Mouse (Mus musculus) liver, adult 2 months (tissue): ENCODE data around the gene Olfr1394. TPM values are rescaled to one million over a fixed set of nuclear protein-coding genes. Genes with fewer than 3 reads are reported as not detected.

ENCODE experiments used
- DNase-seq: peaks from one replicate; pipeline ENCODE4 v3.0.0-alpha.2; 2011; ENCODE audit warnings: low read depth, low spot score; ENCODE audit errors: extremely low read depth
- H3K27ac ChIP-seq: fragments of 200-500 bp; replicated peaks from 2 replicates; pipeline ENCODE4 v1.5.1; 2012; ENCODE audit warnings: low read depth, mild to moderate bottlenecking, control low read depth, inconsistent platforms, low read length; ENCODE audit not compliant: insufficient read depth
- H3K27me3 ChIP-seq: fragments of 200-500 bp; 2 replicates; pipeline ENCODE4 v1.6.1; 2012; ENCODE audit warnings: mild to moderate bottlenecking, moderate library complexity, low read length, inconsistent platforms; ENCODE audit not compliant: control insufficient read depth, insufficient read depth
- H3K36me3 ChIP-seq: fragments of 200-500 bp; 2 replicates; pipeline ENCODE4 v1.6.1; 2012; ENCODE audit warnings: low read length, inconsistent platforms; ENCODE audit not compliant: control insufficient read depth, insufficient read depth
- H3K4me1 ChIP-seq: fragments of 200-500 bp; 2 replicates; pipeline ENCODE4 v1.6.1; 2011; ENCODE audit warnings: low read length; ENCODE audit not compliant: control insufficient read depth, insufficient read depth
- H3K4me3 ChIP-seq: fragments of 200-500 bp; 2 replicates; pipeline ENCODE4 v1.5.1; 2011; ENCODE audit warnings: low read depth, mild to moderate bottlenecking, control low read depth, low read length, moderate library complexity; ENCODE audit not compliant: insufficient read depth
- H3K79me2 ChIP-seq: fragments of 200-500 bp; 2 replicates; pipeline ENCODE4 v1.6.1; 2012; ENCODE audit warnings: inconsistent platforms, mild to moderate bottlenecking, low read length, moderate library complexity; ENCODE audit not compliant: control insufficient read depth, insufficient read depth
- H3K9ac ChIP-seq: fragments of 200-500 bp; 2 replicates; pipeline ENCODE4 v1.6.1; 2012; ENCODE audit warnings: low read depth, mild to moderate bottlenecking, control low read depth, inconsistent platforms, low read length
- CTCF ChIP-seq: fragments of 200-500 bp; IDR thresholded peaks from 2 replicates; pipeline ENCODE4 v1.5.1; 2011; ENCODE audit warnings: low read depth, low read length, control low read depth
- POLR2A ChIP-seq: fragments of 200-500 bp; IDR thresholded peaks from 2 replicates; pipeline ENCODE4 v1.6.1; 2011; ENCODE audit warnings: low read length, control low read depth; ENCODE audit not compliant: insufficient read depth; ENCODE audit errors: extremely low read depth
- WGBS: fragments of 180-500 bp; shearing (Covaris S2); methylation state at CpG from one replicate; pipeline ENCODE4 v1.1.7; 2018; 5-methylcytosine and 5-hydroxymethylcytosine counted together
- polyA plus RNA-seq: library from polyadenylated mRNA; depleted of rRNA; stranded (reverse); fragments of >200 nt; gene quantifications from 2 replicates; pipeline ENCODE4 v1.2.3, GENCODE M21; 2012; rRNA removed
- total RNA-seq: library from RNA; depleted of rRNA; stranded (reverse); fragments of >200 nt; gene quantifications from 2 replicates; pipeline ENCODE4 v1.2.3, GENCODE M21; 2014; rRNA removed

Olfr1394 gene
- total RNA-seq (not detected in 2 replicates), polyA plus RNA-seq (not detected in 2 replicates)

DNA sequence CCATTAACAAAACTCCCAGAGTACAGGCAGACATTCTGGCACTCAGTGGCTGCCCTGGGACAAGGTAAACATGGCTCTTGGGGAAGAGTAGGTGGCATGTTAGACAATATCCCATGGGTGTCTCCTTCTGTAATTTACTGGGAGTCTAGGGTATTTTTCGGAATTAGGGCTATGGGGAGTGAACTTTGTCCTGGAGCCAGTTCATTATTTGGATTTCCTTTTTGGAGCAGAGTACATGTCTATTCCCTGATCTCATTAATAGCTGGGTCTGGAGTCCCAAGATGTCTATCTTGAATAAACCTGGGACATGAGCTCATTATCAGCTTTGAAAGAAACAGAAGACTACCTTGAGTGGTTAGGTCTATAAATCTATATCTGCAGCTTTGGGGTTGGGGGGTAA lies at the start of gene Olfr1394:
Gene Olfr1394, plus strand, starts transcription at position 301 of the 400 bp plus-strand sequence.
- Histone ChIP-seq H3K9ac (no peak within 1 kb of the TSS), H3K4me3 (no peak within 1 kb of the TSS), H3K27ac (no peak within 1 kb of the TSS), H3K27me3 (no peaks in the 10 kb centered on the region), H3K79me2 (no peaks in the 10 kb centered on the region), H3K4me1 (no peaks in the 10 kb centered on the region), H3K36me3 (no peaks in the 10 kb centered on the region)
- TF ChIP-seq POLR2A (no peak), CTCF (no peak)
- WGBS: 31% methylated on average over 1 of the region's 1 CpGs
- DNase-seq: no peak

DNA sequence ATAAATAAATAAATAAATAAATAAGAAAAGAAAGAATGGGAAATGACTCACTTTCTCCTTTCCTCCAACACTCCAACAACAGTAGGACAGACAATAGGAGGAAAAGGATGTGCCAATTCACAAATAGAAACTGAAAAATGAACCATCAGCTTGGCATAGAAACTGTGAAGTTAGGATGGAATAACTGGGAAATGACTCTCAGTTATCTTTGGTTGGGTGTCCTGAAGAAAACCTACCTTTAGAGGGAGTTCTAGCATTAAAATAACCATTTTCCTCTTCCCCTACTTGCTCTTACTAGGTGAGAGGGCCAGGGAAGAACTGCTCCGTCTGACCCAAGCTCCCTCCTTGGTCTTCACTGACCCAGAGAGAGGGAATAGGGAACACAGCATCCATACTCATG lies 48.4 kb upstream of the Olfr1394 start:
- 81% methylated on average over 1 of the region's 1 CpGs for WGBS
- Histone ChIP-seq H3K9ac (no peak overlapping the region), H3K79me2 (no peaks in the 10 kb centered on the region), H3K4me1 (peaks cover 5% of the 10 kb centered on the region; the same call in 1 of the 2 replicates), H3K27ac (no peak overlapping the region), H3K36me3 (no peaks in the 10 kb centered on the region), H3K4me3 (no peak overlapping the region), H3K27me3 (no peaks in the 10 kb centered on the region)
- TF ChIP-seq POLR2A (no peak), CTCF (no peak)
- no peak for DNase-seq

GRCm38 (mm10) chr11:49107650-49108537 lies 46.3 kb upstream of the Olfr1394 start:
- TF ChIP-seq CTCF (no peak), POLR2A (no peak)
- H3K4me1 ChIP-seq: peaks cover 3% of the 10 kb centered on the region; the same call in 1 of the 2 replicates
- H3K27me3 ChIP-seq: no peaks in the 10 kb centered on the region
- H3K27ac ChIP-seq: no peak overlapping the region
- no peaks in the 10 kb centered on the region for H3K36me3 ChIP-seq
- no peak overlapping the region for H3K4me3 ChIP-seq
- no peaks in the 10 kb centered on the region for H3K79me2 ChIP-seq
- no peak for DNase-seq
- WGBS: 75% methylated on average over 10 of the region's 10 CpGs
- no peak overlapping the region for H3K9ac ChIP-seq

DNA sequence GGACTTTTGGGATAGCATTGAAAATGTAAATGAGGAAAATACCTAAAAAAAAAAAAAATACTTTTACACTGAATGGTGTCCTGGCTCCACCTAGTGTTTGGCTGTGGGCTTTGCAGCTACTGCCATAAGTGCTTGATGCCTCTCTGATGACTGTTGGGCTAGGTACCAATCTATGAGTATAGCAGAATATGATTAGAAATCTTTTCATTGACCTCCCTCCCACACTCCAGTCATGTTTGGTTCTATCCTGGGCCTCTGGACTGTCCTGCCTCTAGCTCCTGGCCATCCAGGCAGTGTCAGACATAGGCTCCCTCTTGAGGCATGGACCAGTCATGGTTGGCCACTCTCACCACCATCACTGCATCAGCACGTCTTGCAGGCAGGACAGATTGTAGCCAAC lies 45.3 kb upstream of the Olfr1394 start:
- Histone ChIP-seq H3K4me3 (no peak overlapping the region), H3K4me1 (no peaks in the 10 kb centered on the region), H3K27ac (no peak overlapping the region), H3K36me3 (no peaks in the 10 kb centered on the region), H3K9ac (no peak overlapping the region), H3K79me2 (no peaks in the 10 kb centered on the region), H3K27me3 (no peaks in the 10 kb centered on the region)
- TF ChIP-seq POLR2A (no peak), CTCF (peak; percentile 69)
- 42% methylated on average over 1 of the region's 1 CpGs for WGBS
- DNase-seq: peak; percentile 28

DNA sequence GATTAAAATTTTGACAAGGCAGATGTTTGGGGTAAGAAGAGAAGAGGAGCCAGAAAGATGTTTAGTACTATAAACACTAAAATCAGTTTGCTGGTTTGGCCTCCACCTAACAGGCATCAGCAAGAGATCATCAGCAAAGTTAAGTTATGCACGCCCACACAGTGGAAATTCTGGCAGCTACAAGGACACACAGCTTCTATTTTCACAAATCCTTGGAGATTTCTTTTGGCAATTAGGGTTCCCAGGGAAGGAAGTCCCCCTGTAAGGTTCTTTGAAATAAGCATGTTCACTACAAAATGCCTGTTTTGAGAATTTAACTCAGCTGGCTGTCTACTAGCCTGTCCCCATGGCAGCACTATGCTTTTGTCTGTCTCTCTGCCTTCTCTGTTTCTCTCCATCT lies 43.2 kb upstream of the Olfr1394 start:
- Histone ChIP-seq H3K4me1 (no peaks in the 10 kb centered on the region), H3K79me2 (no peaks in the 10 kb centered on the region), H3K9ac (no peak overlapping the region), H3K4me3 (no peak overlapping the region), H3K27ac (no peak overlapping the region), H3K27me3 (no peaks in the 10 kb centered on the region), H3K36me3 (no peaks in the 10 kb centered on the region)
- no peak for TF ChIP-seq POLR2A
- no peak for TF ChIP-seq CTCF
- no peak for DNase-seq
- WGBS: 82% methylated on average over 1 of the region's 1 CpGs

DNA sequence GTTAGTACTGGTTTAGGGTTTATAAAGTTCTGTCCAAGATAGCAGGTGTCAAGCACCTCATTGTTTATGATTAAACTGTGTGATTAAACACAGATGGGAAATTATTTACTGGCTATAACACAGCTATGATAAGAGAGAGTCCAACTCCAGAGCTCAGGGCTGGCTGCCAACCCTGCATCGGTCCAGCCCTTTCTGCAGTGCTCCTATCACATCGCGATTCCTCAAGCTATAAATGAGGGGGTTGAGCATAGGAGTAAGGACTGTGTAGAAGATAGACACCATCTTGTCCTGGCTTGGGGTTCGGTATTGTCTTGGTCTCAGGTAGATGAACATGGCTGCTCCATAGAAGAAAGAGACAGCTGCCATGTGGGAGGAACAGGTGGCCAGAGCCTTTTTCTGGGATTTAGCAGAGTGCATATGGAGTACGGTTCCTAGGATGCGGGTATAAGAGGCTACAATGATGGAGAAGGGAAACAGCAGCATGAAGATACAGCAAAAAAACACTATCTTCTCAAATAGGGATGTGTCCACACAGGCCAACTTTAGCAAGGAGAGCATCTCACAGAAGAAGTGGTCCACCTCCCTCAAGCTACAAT lies 41.5 kb upstream of the Olfr1394 start:
- Histone ChIP-seq H3K4me3 (no peak overlapping the region), H3K27me3 (no peaks in the 10 kb centered on the region), H3K4me1 (no peaks in the 10 kb centered on the region), H3K36me3 (no peaks in the 10 kb centered on the region), H3K79me2 (no peaks in the 10 kb centered on the region), H3K9ac (no peak overlapping the region), H3K27ac (no peak overlapping the region)
- DNase-seq: no peak
- 86% methylated on average over 6 of the region's 6 CpGs for WGBS
- no peak for TF ChIP-seq CTCF
- TF ChIP-seq POLR2A: no peak
